Mouse (Mus musculus): ENCODE data around the gene Hcrtr2.

Hcrtr2 gene

DNA sequence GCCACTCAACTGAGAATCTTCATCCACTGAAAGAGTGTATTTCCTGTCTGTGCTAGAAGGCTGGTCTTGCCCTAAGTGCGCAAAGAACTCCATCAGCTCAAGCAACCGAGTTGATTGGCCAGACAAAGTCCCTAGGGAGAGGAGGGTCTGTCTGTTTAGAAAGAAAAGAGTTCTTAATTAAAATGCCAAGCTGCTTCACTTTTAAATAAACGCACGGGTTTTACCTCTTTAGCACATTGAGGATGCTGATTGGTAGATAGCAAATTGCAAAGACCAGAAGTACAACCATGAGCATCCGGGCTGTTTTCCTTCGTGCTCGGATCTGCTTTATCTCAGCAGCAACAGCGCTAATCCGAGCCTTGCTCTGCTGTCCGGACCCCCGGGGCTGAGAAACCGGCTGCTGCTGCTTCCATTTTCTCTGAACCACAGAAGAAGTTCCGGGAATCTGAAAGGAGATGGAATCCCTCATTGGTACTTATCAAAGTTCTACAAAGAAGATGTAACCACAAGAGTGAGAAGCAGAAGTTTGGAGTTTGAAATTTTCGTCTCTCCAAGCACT is 87.6 kb downstream of the Hcrtr2 start:
- DNase-seq (ENCODE audit: low spot score in 2 of 2), result no peak

DNA sequence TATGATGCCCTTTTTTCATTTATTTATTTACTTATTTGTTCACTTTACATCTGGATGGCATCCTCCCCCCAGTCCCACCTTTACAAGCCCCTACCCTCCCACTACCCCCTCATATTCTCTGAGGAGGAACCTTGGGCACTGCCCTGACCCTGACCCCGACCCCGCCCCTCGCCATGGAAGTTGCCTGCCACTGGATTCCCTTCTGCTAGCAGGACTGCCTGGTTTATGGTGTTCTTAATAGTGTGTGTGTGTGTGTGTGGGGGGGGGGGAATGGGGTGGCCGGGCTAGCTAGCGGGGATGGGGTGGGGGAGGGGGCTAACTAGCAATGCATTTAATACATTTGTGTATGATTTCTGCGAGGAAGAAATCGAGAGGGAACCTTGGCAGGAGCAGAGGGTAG is 88.8 kb downstream of the Hcrtr2 start:
- DNase-seq (ENCODE audit: low spot score in 2 of 2), result no peak

- DNase-seq (ENCODE audit: low spot score in 2 of 2), result no peak
Measured at GRCm38 (mm10) chr9:76230400-76230799, 93.3 kb downstream of the Hcrtr2 start.

DNA sequence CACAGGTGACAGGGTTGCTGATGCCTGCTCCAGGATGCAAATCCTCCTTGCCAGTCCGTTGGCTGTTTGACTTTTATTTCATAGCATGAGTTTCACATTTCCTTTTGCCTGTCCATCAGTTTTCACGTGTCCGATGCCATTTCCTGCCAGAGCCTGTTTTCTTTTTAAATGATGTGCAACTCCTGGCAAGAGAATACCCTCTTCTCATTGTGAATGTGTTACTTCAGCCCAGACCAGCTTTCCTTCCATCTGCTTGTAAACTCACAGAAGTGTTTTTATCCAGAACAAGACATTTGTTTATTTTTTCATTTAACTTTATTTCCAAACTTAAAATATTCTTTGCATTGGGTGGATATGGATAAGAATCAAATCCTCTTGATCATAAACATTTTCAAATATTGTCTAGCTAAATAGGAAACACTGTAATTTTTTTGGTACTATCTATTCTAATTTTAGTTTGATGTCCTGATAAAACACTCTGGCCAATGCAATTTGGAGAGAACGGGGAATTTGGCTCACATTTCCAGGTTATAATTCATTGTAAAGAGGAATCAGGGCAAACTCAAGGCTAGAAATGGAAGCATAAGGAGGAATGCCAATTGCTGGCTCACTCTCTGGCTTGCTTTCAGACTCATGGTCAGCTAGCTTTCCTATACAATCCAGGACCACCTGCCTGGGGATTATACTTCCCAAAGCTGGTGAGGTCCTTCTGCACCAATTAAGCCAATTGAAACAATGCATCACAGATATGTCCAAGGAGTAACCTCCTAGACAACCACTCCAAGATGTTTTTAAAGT is 106.3 kb downstream of the Hcrtr2 start:
- DNase-seq (ENCODE audit: low spot score in 2 of 2), result no peak

DNA sequence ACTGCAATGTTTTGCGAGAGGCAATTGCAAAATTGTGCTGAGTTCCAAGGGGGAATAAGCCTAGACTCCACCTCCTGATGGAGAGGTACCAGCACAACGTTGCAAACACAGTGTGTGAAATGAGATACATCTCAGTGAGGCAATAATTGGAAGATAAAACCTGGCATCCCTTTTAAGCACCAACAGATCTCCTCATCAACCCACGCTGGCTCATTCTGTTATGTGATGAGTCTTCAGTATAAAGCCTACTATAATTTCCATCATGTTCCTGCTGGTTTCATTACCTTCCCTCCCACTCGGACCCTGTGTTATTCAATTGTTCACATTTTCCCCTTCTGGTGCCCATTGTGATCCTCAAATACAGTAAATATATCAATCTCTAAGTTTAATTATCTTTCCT is 109.0 kb downstream of the Hcrtr2 start:
- DNase-seq (ENCODE audit: low spot score in 2 of 2), result no peak

DNA sequence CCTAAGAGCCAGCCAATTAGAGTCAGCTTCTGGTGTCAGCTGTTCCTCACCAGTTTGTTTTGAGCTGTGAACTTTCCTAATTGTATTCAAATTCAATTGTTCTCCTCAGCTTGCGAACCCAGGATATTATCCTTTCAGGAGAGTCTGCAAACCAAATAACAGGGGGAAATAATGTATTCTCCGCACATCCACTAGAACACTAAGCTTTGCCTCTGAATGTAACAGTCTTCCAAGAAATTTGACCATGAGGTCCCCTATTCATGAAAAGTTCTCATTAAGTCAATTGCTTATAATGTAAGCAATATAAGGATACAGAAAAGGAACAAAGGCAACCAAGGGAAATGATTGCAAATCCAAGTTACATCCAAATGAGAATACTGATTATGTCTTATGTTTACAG is 110.1 kb downstream of the Hcrtr2 start, which contains the start of gene Gfral:
Gfral (minus strand) TSS at position 101 of the 400 bp plus-strand sequence.
- DNase-seq (ENCODE audit: low spot score in 2 of 2), result no peak

DNA sequence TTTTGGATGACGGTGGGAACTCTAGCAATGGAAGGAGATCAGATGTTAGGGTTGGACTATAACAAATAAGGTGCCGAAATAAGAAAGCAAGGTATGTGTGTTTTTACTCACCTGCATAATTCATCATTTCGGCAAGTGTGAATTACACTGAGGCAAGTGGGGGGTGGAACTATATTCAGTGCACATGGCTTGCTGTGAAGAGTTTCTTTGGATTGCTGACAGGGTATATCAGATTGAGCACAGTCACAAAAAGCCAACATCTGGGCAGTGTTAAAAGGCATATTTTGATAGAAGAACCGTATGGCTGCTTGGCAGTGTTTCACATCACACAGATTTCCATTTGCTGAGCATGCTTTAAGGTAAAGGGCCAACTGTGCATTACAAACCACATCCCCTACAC is 126.7 kb downstream of the Hcrtr2 start:
- no peak for DNase-seq (ENCODE audit: low spot score in 2 of 2)

GRCm38 (mm10) chr9:76179221-76179620 is 144.4 kb downstream of the Hcrtr2 start:
- DNase-seq (ENCODE audit: low spot score in 2 of 2), result no peak
